Mouse (Mus musculus) frontal cortex, postnatal 14 days (tissue): ENCODE measurements at regions not wholly inside any gene's neighbourhood (a gene's known extent, or its start where the extent isn't known, plus 50 kb on each side); places are given as distances from the start of the nearest gene placed in this dataset.
"Not testable (repeated sequence)": the region's sequence is repeated elsewhere in the genome, so short reads cannot be mapped to it uniquely, and the experiment has no call there.

Experiments
- DNase-seq, 2 experiments: peaks; one replicate each; pipeline ENCODE4 v3.0.0; 2022; ENCODE audit warnings: low spot score in 2 of 2

- not testable (repeated sequence) for DNase-seq
These were observed 828.8 kb upstream of the Olfr1507 start for GRCm38 (mm10) chr14:53324367-53324766.

GRCm38 (mm10) chr14:53318512-53319309 is 823.2 kb upstream of the Olfr1507 start:
- DNase-seq: not testable (repeated sequence)

DNA sequence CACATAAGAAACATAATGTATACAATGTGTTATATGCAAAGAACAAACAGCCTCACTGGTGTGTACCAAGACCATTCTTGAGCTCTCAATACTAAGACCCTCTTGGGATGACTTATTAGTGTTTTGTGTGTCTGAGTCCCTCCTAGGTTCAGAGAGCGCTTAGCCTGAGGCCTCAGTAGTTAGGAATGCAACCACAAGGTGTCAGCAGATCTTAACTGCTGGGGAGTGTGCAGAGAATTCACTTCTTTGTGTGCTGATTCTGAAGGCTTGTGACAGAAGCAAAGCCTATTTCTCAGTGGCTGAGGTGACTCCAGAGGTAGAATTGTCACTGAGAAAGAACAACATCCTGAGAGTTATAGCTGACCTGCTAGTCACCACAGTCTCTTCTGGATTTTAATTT is 816.9 kb upstream of the Olfr1507 start:
- DNase-seq: not testable (repeated sequence)

DNA sequence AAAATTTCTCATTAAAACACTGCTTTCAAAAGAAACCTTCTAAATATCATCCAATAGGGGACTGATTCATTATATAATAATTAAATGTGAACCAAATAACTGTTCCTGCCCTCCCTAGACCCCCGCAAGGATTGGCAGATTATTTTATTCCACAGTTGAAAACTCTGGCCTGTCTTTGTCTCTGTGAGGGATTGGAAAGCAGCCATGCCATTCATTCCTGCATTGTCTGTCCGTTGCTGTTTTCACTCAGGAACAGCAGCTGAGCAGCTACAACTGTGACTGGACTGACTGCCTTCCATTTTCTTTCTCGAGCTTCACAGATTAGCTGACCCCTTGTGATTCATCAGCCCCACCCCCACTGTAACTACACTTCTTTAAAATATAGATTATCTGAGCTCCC is 807.6 kb upstream of the Olfr1507 start:
- DNase-seq: not testable (repeated sequence)

DNA sequence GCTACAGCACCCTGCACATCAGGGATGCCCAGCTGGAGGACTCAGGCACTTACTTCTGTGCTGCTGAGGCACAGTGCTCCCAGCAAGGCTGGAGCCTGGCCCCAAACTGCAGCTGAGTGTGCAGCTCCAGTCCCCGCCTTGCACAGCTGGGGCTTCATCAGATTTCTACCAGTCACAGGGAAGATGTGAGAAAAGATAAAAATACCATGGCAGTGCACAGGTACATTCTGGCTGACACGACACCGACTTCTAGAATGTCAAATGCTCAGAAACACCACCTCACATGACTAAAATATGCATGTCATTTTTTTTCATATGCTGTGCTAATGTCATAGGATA is 806.9 kb upstream of the Olfr1507 start:
- not testable (repeated sequence) for DNase-seq

GRCm38 (mm10) chr14:53301722-53302490 is 806.4 kb upstream of the Olfr1507 start:
- DNase-seq: not testable (repeated sequence)

DNA sequence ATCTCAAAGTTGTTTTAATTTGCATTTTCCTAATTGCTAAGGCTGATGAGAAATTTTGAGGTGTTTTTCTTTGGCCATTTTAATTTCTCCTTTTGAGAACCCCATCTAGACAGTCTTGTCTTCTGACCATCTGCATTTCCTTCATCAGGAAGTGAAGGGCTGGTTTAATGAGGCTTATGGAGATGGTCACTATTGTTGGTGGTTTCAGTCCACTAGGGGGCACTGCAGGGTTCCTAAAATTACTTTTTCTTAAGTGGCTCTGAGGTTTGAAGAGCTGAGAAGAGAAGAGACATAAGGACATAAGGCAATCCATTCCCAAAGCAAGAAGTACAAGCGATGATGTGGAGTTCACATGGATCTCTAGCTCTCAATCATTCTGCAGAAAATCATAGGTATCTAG is 805.6 kb upstream of the Olfr1507 start:
- DNase-seq: not testable (repeated sequence)

DNA sequence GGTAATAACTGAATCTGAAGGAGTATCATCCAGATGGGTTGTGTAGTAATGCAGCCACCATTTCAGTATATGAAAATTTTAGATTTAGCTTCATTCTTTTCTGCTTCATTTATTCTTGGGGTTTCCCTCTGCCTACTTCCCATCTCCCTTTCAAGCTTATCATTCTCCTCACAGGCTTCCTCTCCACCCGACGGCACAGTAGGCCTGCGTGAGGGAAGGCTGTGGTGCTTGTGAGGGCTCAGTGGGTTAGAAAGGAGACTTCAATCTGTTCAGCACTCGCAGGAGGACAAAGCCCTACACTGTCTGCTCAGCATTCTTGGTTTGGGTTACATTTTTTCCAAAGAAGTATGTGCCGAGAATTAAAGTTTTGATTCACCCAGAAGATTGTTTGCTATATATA is 804.2 kb upstream of the Olfr1507 start:
- not testable (repeated sequence) for DNase-seq

DNA sequence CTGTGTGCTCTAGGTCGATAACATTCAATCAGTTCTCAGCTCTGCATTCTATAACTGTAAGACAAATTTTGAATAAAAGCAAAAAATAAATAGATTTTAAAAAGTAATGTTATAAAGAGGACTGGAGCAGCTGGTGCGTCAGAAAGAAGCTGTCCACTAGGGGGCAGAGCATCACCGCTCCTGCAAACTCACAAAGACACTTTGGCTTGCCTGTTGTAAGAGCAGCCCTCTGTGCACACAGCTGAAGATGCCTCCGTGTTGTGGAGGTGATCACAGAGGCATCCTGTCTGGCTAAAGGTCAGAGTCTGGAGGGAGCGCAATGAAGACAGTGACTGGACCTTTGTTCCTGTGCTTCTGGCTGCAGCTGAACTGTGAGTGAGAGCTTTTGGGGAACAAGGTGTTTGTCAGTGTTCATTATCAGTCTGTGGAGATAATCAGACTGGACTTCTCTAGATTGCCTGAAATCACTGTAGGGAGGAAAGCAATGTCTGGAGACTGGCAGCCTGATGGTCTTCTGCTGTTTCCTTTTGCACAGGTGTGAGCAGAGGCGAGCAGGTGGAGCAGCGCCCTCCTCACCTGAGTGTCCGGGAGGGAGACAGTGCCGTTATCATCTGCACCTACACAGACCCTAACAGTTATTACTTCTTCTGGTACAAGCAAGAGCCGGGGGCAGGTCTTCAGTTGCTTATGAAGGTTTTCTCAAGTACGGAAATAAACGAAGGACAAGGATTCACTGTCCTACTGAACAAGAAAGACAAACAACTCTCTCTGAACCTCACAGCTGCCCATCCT is 788.0 kb upstream of the Olfr1507 start:
- not testable (repeated sequence) for DNase-seq

DNA sequence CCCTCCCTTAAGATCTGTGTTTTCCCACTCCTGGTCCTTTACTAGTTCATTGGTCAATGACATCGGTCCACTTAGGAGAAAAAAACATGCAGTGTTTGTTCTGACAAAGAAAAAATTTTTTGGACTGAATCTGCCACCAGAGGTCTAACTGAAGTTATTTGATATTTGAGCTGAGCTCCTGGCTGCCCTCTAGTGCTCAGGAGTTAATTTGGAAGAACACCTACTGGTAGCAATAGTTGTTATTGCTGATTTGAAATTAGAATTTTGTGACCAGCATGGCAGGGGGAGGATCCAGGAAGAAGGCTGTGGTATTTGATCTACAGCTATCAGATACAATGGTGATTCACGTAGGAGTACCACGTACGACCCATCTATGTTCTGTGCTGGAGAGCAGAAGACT is 777.7 kb upstream of the Olfr1507 start:
- DNase-seq: not testable (repeated sequence)

- DNase-seq: not testable (repeated sequence)
These were observed 772.1 kb upstream of the Olfr1507 start for GRCm38 (mm10) chr14:53267693-53268092.

- DNase-seq: not testable (repeated sequence)
These were observed 760.4 kb upstream of the Olfr1507 start for GRCm38 (mm10) chr14:53255962-53256361.

DNA sequence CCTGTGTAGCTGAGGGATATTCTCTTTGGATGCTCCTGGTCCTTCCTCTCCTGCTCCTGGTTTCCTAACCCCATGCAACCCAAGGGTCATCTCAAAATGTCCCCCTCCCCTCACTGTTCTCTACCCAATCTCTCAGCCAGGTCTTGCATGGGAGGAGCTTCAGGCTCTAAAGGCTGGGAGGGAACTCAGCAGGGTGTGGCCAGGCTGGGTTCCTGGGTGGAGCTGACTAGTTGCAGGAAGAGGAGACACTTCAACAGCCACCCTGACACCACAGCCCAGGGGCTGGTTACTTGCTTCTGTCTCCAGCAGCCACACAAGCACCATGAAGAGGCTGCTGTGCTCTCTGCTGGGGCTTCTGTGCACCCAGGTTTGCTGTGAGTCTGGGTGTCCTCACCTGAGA is 757.9 kb upstream of the Olfr1507 start:
- DNase-seq: not testable (repeated sequence)

GRCm38 (mm10) chr14:53231142-53231541 is 735.6 kb upstream of the Olfr1507 start:
- DNase-seq: not testable (repeated sequence)

GRCm38 (mm10) chr14:53224789-53225188 is 729.2 kb upstream of the Olfr1507 start:
- not testable (repeated sequence) for DNase-seq

DNA sequence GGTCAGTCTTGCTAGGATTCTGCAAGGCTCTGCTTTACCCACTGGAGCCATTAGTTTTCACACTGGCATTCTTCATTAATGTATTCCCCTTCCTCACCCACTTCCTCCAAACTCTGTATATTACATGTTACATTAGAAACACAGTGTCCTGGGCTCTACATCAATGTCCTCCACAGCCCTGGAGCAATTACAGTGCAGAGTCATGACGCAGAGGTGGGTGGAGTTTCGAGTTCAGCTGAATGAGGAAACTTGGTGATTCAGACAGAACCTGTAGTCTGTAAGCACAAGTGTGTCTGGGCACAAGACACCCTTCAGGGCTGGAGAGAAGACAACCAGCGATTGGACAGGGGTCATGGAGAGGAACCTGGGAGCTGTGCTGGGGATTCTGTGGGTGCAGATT is 715.0 kb upstream of the Olfr1507 start:
- not testable (repeated sequence) for DNase-seq

GRCm38 (mm10) chr14:53209258-53209657 is 713.7 kb upstream of the Olfr1507 start:
- DNase-seq: not testable (repeated sequence)

- DNase-seq: not testable (repeated sequence)
These were observed 695.4 kb upstream of the Olfr1507 start for GRCm38 (mm10) chr14:53190931-53191330.

GRCm38 (mm10) chr14:53174099-53174498 is 678.5 kb upstream of the Olfr1507 start:
- DNase-seq: not testable (repeated sequence)

DNA sequence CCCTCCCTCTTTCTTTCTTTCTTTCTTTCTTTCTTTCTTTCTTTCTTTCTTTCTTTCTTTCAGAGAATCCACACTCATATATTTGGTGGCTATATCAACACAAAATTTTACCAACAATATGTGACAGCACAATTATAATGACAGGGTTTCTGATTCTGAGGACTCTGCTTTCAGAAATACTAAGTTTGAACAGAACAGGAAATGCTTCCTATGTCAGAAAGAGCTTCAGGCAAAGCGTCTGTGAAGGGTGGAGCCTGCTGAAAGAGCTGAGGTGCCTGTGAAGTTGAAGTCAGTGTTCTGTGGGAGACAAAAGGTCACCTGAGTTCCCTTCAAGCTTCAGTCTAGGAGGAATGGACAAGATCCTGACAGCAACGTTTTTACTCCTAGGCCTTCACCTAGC is 670.8 kb upstream of the Olfr1507 start:
- not testable (repeated sequence) for DNase-seq

DNA sequence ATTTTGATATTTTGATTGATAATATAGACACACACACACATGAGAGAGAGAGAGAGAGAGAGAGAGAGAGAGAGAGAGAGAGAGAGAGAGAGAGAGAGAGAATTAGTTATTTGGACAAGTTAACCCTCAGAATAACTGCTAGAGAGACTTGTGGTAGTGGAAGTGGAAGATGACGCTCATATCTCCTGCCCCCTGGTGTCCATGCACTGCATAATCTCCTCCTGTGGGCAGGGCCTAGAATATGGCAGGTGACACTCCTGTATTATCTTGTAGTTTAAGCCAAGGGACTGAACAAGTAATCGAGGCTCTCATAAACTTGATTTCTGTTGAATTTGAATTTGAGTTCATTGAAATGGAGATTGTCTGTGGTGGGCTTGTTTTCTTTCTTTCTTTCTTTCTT is 663.5 kb upstream of the Olfr1507 start:
- not testable (repeated sequence) for DNase-seq

- DNase-seq: not testable (repeated sequence)
These were observed 639.2 kb upstream of the Olfr1507 start for GRCm38 (mm10) chr14:53134783-53135182.
